Mouse (Mus musculus): ENCODE results near the gene Brat1. TPM values are rescaled to one million over a fixed set of nuclear protein-coding genes. Genes with fewer than 3 reads are reported as not detected.

The Brat1 gene
- polyA plus RNA-seq, 1 experiment from 2014 or later: 7.5 TPM

DNA sequence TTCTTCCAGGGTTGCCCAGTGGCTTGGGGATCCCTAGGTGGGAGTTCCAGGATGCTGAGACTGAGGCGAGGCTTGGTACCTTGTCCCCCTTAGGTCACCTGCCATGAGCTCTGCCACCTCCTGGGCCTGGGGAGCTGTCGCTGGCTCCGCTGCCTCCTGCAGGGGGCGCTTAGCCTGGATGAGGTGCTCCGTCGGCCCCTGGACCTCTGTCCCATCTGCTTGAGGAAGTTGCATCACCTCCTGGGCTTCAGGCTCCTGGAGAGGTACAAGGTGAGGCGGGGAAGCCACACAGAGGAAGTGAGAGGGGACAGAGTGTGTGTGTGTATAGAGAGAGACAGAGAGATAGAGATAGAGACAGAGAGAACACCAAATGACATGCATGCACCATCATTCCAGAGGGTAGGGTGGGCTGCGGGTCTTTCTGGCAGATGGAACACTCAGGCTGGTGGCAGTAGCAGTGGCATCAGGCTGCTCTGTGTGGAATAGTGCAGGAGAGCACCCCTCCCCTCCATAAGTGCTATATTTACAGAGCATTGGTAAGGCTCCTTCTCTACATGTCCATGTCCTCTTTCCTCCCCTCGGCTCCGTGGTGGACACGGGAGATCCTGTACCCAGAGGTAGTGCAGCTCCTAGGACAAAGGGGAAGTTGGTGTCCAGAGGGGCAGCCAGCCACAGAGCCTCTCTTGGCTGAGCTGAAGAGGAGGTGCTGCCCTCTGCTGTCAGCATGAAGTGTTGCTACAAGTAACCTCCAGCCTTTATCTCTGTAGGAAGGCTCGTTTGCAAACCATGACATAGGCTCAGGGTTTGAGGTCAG lies 44.5 kb downstream of the Brat1 start:
- peak; percentile 95 for TF ChIP-seq CTCF (IDR thresholded peaks at IDR 0.05; ENCODE audit: low read depth)
- no peaks in the 10 kb centered on the region for H3K4me1 ChIP-seq (replicated peaks; ENCODE audit: control insufficient read depth, insufficient read depth, low read length)
- H3K4me3 ChIP-seq (ENCODE audit: low read depth, low read length): peak overlapping the region; percentile 20
- no peaks in the 10 kb centered on the region for H3K27me3 ChIP-seq (replicated peaks; ENCODE audit: control insufficient read depth, insufficient read depth, low read length)
- 0 out of 2 replicates have a peak, but pooled peaks cover 4% of the 10 kb centered on the region for H3K9me3 ChIP-seq (ENCODE audit: control insufficient read depth)
- no peaks in the 10 kb centered on the region for H3K36me3 ChIP-seq (ENCODE audit: control insufficient read depth, insufficient read depth)
- ATAC-seq: peak; percentile 88
- H3K9ac ChIP-seq (ENCODE audit: low read depth, low read length): no peak overlapping the region
- no peak overlapping the region; the same call in 1 of the 2 replicates for H3K27ac ChIP-seq (ENCODE audit: low read depth, low read length)
- peak overlapping the region; percentile 64 for H3K4me2 ChIP-seq (replicated peaks; ENCODE audit: low read depth)
- 15% methylated on average over 12 of the region's 12 CpGs for WGBS

DNA sequence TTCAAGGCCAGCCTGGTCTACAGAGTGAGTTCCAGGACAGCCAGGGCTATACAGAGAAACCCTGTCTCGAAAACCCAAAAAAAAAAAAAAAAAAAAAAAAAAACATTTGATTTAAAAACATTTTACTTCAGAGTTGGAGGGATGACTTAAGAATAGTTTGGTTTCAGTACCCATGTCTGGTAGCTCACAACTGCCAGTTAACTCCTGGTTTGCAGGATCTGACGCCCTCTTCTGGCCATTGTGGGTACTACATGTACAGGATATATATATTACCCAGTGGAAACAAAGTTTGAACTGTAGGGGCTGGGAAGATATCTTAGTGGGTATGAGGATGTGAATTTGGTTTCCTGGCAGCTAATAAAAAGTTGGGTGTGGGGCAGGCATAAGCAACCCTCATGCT lies 46.1 kb downstream of the Brat1 start:
- no peak for ATAC-seq
- WGBS: 3% methylated on average over 1 of the region's 2 CpGs
- Histone ChIP-seq H3K36me3 (ENCODE audit: control insufficient read depth, insufficient read depth) (no peaks in the 10 kb centered on the region), H3K27ac (ENCODE audit: low read depth, low read length) (no peak overlapping the region), H3K4me3 (ENCODE audit: low read depth, low read length) (no peak overlapping the region), H3K4me1 (replicated peaks; ENCODE audit: control insufficient read depth, insufficient read depth, low read length) (no peaks in the 10 kb centered on the region), H3K27me3 (replicated peaks; ENCODE audit: control insufficient read depth, insufficient read depth, low read length) (no peaks in the 10 kb centered on the region), H3K4me2 (replicated peaks; ENCODE audit: low read depth) (no peak overlapping the region), H3K9me3 (ENCODE audit: control insufficient read depth) (0 out of 2 replicates have a peak, but pooled peaks cover 6% of the 10 kb centered on the region), H3K9ac (ENCODE audit: low read depth, low read length) (no peak overlapping the region)
- peak; percentile 68 for TF ChIP-seq CTCF (IDR thresholded peaks at IDR 0.05; ENCODE audit: low read depth)

DNA sequence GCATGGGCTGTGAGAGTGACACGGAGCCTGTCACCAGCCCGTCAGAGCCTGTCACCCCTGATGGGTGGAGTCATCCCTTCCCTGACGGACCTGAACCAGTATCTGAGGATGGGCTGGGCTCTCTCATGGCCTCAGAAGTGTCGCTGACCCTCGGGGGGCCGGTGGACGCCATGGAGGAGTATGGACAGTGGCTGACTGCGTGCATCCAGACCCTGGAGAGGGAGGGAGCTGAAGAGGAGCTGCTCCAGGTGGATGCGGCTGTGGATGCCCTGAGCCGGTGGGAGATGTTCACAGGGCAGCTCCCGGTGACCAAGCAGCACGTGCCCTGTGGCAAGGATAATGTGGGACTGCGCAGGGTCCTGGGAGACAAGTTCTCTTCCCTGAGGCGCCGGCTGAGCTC lies 47.2 kb downstream of the Brat1 start:
- ATAC-seq: no peak
- Histone ChIP-seq H3K27ac (ENCODE audit: low read depth, low read length) (no peak overlapping the region), H3K9ac (ENCODE audit: low read depth, low read length) (no peak overlapping the region), H3K27me3 (replicated peaks; ENCODE audit: control insufficient read depth, insufficient read depth, low read length) (no peaks in the 10 kb centered on the region), H3K9me3 (ENCODE audit: control insufficient read depth) (0 out of 2 replicates have a peak, but pooled peaks cover 6% of the 10 kb centered on the region), H3K36me3 (ENCODE audit: control insufficient read depth, insufficient read depth) (no peaks in the 10 kb centered on the region), H3K4me1 (replicated peaks; ENCODE audit: control insufficient read depth, insufficient read depth, low read length) (no peaks in the 10 kb centered on the region), H3K4me3 (ENCODE audit: low read depth, low read length) (no peak overlapping the region), H3K4me2 (replicated peaks; ENCODE audit: low read depth) (no peak overlapping the region)
- 90% methylated on average over 15 of the region's 15 CpGs for WGBS
- TF ChIP-seq CTCF (IDR thresholded peaks at IDR 0.05; ENCODE audit: low read depth): no peak

GRCm38 (mm10) chr5:140752639-140753038 lies 47.8 kb downstream of the Brat1 start:
- peak; percentile 59 for TF ChIP-seq CTCF (IDR thresholded peaks at IDR 0.05; ENCODE audit: low read depth)
- 94% methylated on average over 3 of the region's 3 CpGs for WGBS
- Histone ChIP-seq H3K9me3 (ENCODE audit: control insufficient read depth) (0 out of 2 replicates have a peak, but pooled peaks cover 6% of the 10 kb centered on the region), H3K27ac (ENCODE audit: low read depth, low read length) (no peak overlapping the region), H3K4me2 (replicated peaks; ENCODE audit: low read depth) (no peak overlapping the region), H3K36me3 (ENCODE audit: control insufficient read depth, insufficient read depth) (no peaks in the 10 kb centered on the region), H3K9ac (ENCODE audit: low read depth, low read length) (no peak overlapping the region), H3K4me1 (replicated peaks; ENCODE audit: control insufficient read depth, insufficient read depth, low read length) (no peaks in the 10 kb centered on the region), H3K4me3 (ENCODE audit: low read depth, low read length) (no peak overlapping the region), H3K27me3 (replicated peaks; ENCODE audit: control insufficient read depth, insufficient read depth, low read length) (no peaks in the 10 kb centered on the region)
- no peak for ATAC-seq

DNA sequence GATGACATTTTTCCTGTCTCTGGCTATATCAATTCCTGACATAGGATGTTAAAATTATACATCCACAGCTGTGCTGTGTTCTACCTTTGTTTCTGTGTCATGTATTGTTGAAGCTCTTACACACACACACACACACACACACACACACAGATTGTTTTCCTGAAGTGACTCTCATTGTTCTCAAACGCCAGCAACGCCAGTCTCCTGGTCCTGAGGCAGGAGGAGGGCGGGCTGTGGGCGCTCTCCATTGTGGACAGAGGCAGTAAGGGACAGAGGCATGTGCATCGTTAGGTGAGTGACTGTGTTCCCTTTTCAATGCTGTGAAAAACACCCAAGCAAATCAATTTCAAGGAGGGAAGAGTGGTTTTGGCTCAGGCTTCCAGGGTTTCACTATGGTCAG lies 48.4 kb downstream of the Brat1 start:
- WGBS: 73% methylated on average over 5 of the region's 5 CpGs

DNA sequence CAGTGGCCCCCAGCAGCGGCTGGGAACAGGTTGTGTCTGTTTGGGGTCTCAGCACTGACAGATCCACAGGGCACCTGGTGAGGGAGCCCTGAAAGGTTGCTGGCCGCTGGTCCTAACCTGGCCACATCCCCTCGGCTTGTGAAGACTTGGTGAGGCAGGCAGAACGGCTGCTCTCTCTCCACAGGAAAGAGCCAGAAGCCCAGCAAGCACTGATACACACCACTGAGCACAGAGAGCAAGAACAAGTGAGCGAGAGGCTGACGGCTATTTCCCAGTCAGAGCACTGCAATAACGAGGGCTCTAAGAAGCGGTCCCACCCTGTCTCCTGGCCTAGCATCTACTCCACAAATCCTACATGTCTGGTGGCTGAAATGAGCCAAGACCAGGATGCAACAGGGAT lies 54.1 kb downstream of the Brat1 start:
- TF ChIP-seq CTCF (IDR thresholded peaks at IDR 0.05; ENCODE audit: low read depth): no peak
- H3K4me2 ChIP-seq (replicated peaks; ENCODE audit: low read depth): no peak overlapping the region
- 0 out of 2 replicates have a peak, but pooled peaks cover 2% of the 10 kb centered on the region for H3K9me3 ChIP-seq (ENCODE audit: control insufficient read depth)
- H3K9ac ChIP-seq (ENCODE audit: low read depth, low read length): no peak overlapping the region
- no peak overlapping the region for H3K27ac ChIP-seq (ENCODE audit: low read depth, low read length)
- no peak for ATAC-seq
- WGBS: 85% methylated on average over 8 of the region's 8 CpGs
- peaks cover 33% of the 10 kb centered on the region for H3K36me3 ChIP-seq (ENCODE audit: control insufficient read depth, insufficient read depth)
- H3K4me3 ChIP-seq (ENCODE audit: low read depth, low read length): no peak overlapping the region
- no peaks in the 10 kb centered on the region for H3K4me1 ChIP-seq (replicated peaks; ENCODE audit: control insufficient read depth, insufficient read depth, low read length)
- H3K27me3 ChIP-seq (replicated peaks; ENCODE audit: control insufficient read depth, insufficient read depth, low read length): no peaks in the 10 kb centered on the region

More for the DNA sequence above, 48.4 kb downstream of the Brat1 start:
- Histone ChIP-seq H3K36me3 (ENCODE audit: control insufficient read depth, insufficient read depth) (0 out of 2 replicates have a peak, but pooled peaks cover 5% of the 10 kb centered on the region), H3K27me3 (replicated peaks; ENCODE audit: control insufficient read depth, insufficient read depth, low read length) (no peaks in the 10 kb centered on the region), H3K4me1 (replicated peaks; ENCODE audit: control insufficient read depth, insufficient read depth, low read length) (no peaks in the 10 kb centered on the region), H3K9ac (ENCODE audit: low read depth, low read length) (no peak overlapping the region), H3K27ac (ENCODE audit: low read depth, low read length) (no peak overlapping the region), H3K4me2 (replicated peaks; ENCODE audit: low read depth) (no peak overlapping the region), H3K4me3 (ENCODE audit: low read depth, low read length) (no peak overlapping the region), H3K9me3 (ENCODE audit: control insufficient read depth) (0 out of 2 replicates have a peak, but pooled peaks cover 6% of the 10 kb centered on the region)
- no peak for TF ChIP-seq CTCF (IDR thresholded peaks at IDR 0.05; ENCODE audit: low read depth)
- no peak for ATAC-seq
